Mouse (Mus musculus) stomach, postnatal 0 days (tissue): ENCODE results near the gene Zfp488.

Experiments used
- CTCF ChIP-seq: IDR thresholded peaks from 2 replicates; pipeline ENCODE4 v1.5.1; 2016; ENCODE audit warnings: antibody characterized with exemption, low read depth, mild to moderate bottlenecking, moderate library complexity
- EP300 ChIP-seq: optimal IDR thresholded peaks from 2 replicates; pipeline ENCODE3; 2016; ENCODE audit warnings: antibody characterized with exemption

DNA sequence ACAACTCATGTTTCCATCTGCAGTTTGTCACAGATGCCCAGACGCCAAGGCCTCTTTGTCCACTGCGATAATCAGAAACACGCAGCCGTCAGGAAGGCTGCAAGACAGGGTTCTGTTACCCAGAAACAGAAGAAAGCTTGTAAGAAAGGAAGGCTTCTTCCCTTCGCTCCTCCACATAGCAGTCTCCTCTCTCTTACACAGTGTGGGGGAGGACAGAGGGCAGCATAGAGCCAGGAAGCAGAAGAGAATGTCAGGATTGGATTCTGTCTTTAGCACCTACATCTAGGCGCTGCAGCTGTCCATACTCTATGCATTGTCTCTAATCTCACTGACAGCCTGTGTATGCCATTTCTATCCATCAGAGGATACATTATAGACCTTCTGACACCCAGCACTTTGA, 18.9 kb upstream of the Zfp488 start:
- TF ChIP-seq CTCF (peak; percentile 21; the same call in 1 of the 2 replicates), EP300 (no peak)
